Mouse (Mus musculus) kidney, postnatal 10 days (tissue): ENCODE results near the gene Dop1a.
"Not testable (repeated sequence)": the region's sequence is repeated elsewhere in the genome, so short reads cannot be mapped to it uniquely, and the experiment has no call there.

ENCODE experiments used
- DNase-seq: peaks from one replicate; pipeline ENCODE4 v3.0.0; 2021; ENCODE audit warnings: mixed read lengths

Dop1a gene

DNA sequence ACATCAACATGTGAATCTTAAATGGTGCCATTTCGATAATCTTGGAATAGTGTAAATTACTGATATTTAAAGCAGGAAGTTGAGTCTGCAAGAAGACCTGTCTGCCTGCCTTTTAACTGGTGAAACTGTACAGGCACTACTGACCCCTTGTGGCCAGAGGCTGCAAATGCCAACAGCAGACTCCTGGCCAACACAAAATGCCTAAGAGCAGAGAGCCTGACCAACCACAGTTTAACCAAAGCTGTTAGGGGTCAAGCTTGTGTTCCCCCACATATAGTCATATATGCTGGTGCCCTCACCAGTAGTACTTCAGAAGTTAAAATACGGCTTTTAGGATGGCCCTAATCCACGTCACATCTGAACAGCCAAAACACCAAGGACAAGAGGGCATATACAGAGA is 116.8 kb downstream of the Dop1a start:
- peak; percentile 80 for DNase-seq

DNA sequence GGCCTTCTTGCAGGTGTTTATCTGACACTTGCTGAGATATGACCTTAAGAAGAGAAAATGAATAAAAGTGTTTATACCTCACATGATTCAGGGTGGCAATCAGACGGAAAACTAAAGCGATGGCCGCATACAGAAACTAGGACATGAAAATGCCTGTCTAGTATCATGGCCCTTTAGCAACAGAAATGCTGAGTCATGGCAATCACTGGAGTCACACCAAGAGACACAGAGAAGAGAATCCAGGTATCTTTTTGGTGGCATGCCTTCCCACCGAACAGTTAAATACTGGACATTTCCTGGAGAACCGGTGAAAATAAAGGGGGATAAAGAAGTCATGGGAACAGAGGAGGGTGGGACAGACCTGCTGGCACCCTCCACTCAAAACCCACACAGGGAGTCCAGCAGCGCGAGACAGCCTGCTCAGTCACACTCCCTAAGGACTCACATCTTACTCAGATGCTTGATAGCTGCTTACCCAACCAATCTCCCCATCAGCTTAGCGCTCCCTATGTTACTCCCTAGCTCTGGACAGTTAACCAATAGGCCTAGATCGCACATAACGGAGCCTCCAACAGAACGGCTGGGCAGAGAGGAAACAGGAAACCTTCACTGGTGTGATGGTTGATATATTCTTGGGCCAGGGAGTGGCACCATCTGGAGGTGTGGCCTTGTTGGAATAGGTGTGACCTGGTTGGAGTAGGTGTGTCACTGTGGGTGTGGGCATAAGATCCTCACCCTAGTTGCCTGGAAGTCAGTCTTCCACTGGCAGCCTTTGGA is 120.3 kb downstream of the Dop1a start:
- no peak for DNase-seq

GRCm38 (mm10) chr9:86592676-86593668 is 126.0 kb downstream of the Dop1a start:
- no peak for DNase-seq

DNA sequence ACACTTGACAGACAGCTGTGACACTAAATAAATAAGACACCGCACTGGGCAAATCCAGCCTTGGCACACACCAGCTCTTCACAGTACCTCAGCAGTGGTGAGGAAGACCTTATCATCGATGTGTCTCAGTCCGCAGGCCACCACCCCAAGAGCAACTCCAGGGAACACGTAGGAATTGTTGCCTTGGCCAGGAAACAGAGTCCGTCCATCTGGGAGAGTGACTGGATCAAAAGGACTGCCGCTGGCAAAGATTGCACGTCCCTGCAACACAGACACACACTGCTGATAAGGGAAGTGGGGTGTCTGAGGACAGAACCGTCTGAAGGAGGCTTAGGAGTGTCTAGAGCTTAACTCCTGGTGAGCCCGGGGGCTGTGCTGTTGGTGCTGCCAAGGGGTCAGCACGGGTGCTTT is 127.4 kb downstream of the Dop1a start:
- not testable (repeated sequence) for DNase-seq

GRCm38 (mm10) chr9:86596983-86597382 is 130.0 kb downstream of the Dop1a start:
- DNase-seq: not testable (repeated sequence)

GRCm38 (mm10) chr9:86599723-86600303 is 132.9 kb downstream of the Dop1a start:
- no peak for DNase-seq
